Mouse (Mus musculus) T-helper 1 cell (primary cell): Measurements from ENCODE around the gene Ncoa3.

Source experiments
- in situ Hi-C: fragments of 300-600 bp; cut with MboI, MseI; formaldehyde crosslinking; loops from one replicate; pipeline ENCODE4 v1.15.1; 2025; ENCODE audit warnings: high pct_unique_total_duplicates

Ncoa3 gene

GRCm38 (mm10) chr2:166001768-166002167, 9.3 kb downstream of the Ncoa3 start:
- in situ Hi-C loops, result loop anchor here (5.0 kb wide), 1 partner anchor 36 kb away; no protein-coding TSS in a partner anchor

- in situ Hi-C loops, result loop anchor here (5.0 kb wide), 1 partner anchor 35 kb away; no protein-coding TSS in a partner anchor
These were observed 10.0 kb downstream of the Ncoa3 start for GRCm38 (mm10) chr2:166002429-166002828.

GRCm38 (mm10) chr2:166003004-166003403, 10.6 kb downstream of the Ncoa3 start:
- in situ Hi-C loops, result loop anchor here (5.0 kb wide), 1 partner anchor 34 kb away; no protein-coding TSS in a partner anchor

- in situ Hi-C loops, result no loop called here
These were observed 14.6 kb downstream of the Ncoa3 start for GRCm38 (mm10) chr2:166007046-166007445.

- in situ Hi-C loops, result no loop called here
These were observed 16.3 kb downstream of the Ncoa3 start for GRCm38 (mm10) chr2:166008558-166009392.

- in situ Hi-C loops, result no loop called here
These were observed 17.0 kb downstream of the Ncoa3 start for GRCm38 (mm10) chr2:166009393-166009947.

GRCm38 (mm10) chr2:166010321-166010720, 17.9 kb downstream of the Ncoa3 start:
- in situ Hi-C loops, result no loop called here

- in situ Hi-C loops, result no loop called here
These were observed 19.0 kb downstream of the Ncoa3 start for GRCm38 (mm10) chr2:166011422-166011821.

GRCm38 (mm10) chr2:166012145-166012544, 19.7 kb downstream of the Ncoa3 start:
- in situ Hi-C loops, result no loop called here

GRCm38 (mm10) chr2:166018769-166019168, 26.3 kb downstream of the Ncoa3 start:
- in situ Hi-C loops, result no loop called here

- in situ Hi-C loops, result no loop called here
These were observed 27.6 kb downstream of the Ncoa3 start for GRCm38 (mm10) chr2:166020026-166020425.

- in situ Hi-C loops, result no loop called here
These were observed 28.7 kb downstream of the Ncoa3 start for GRCm38 (mm10) chr2:166021073-166021610.

- in situ Hi-C loops, result no loop called here
These were observed 29.2 kb downstream of the Ncoa3 start for GRCm38 (mm10) chr2:166021642-166022041.

GRCm38 (mm10) chr2:166022327-166022726, 29.9 kb downstream of the Ncoa3 start:
- in situ Hi-C loops, result no loop called here

- in situ Hi-C loops, result no loop called here
These were observed 31.6 kb downstream of the Ncoa3 start for GRCm38 (mm10) chr2:166024079-166024478.

GRCm38 (mm10) chr2:166024621-166025020, 32.2 kb downstream of the Ncoa3 start:
- in situ Hi-C loops, result no loop called here

- in situ Hi-C loops, result no loop called here
These were observed 33.5 kb downstream of the Ncoa3 start for GRCm38 (mm10) chr2:166025943-166026342.

GRCm38 (mm10) chr2:166027834-166028233, 35.4 kb downstream of the Ncoa3 start:
- in situ Hi-C loops, result no loop called here

- in situ Hi-C loops, result no loop called here
These were observed 36.8 kb downstream of the Ncoa3 start for GRCm38 (mm10) chr2:166029232-166029631.

GRCm38 (mm10) chr2:166030256-166030995, 38.0 kb downstream of the Ncoa3 start:
- in situ Hi-C loops, result no loop called here

- in situ Hi-C loops, result no loop called here
These were observed 38.9 kb downstream of the Ncoa3 start for GRCm38 (mm10) chr2:166031120-166031929.
